Mouse (Mus musculus) heart, postnatal 0 days (tissue): ENCODE measurements around the gene Dop1a. TPM values are rescaled to one million over a fixed set of nuclear protein-coding genes. Genes with fewer than 3 reads are reported as not detected.
A peak's percentile ranks its signal among the peaks of the same experiment; 100 is the strongest.
"Not testable (repeated sequence)": the region's sequence is repeated elsewhere in the genome, so short reads cannot be mapped to it uniquely, and the experiment has no call there.

Experiments used
- ATAC-seq: fragments of 200-750 bp; cut with Nextera tagmentation; 2 replicates; pipeline ENCODE4 v1.8.0; 2017; ENCODE audit warnings: low read depth, moderate number of reproducible peaks, moderate library complexity; ENCODE audit not compliant: insufficient read depth
- DNase-seq: peaks from one replicate; pipeline ENCODE4 v3.0.0-alpha.2; 2016; ENCODE audit warnings: low spot score
- H3K27ac ChIP-seq: fragments of 300-500 bp; sonication (generic); 2 replicates; pipeline ENCODE4 v1.5.1; 2014; ENCODE audit warnings: low read depth, mild to moderate bottlenecking
- H3K27me3 ChIP-seq: fragments of 300-500 bp; sonication (generic); 2 replicates; pipeline ENCODE4 v1.6.1; 2014; ENCODE audit warnings: low read length, mixed read lengths; ENCODE audit not compliant: control insufficient read depth, insufficient read depth
- H3K36me3 ChIP-seq: fragments of 300-500 bp; sonication (generic); replicated peaks from 2 replicates; pipeline ENCODE4 v1.6.1; 2014; ENCODE audit warnings: low read length, mixed read lengths; ENCODE audit not compliant: control insufficient read depth, insufficient read depth
- H3K4me1 ChIP-seq: fragments of 300-500 bp; sonication (generic); 2 replicates; pipeline ENCODE4 v1.6.1; 2014; ENCODE audit warnings: antibody characterized with exemption; ENCODE audit not compliant: control insufficient read depth, insufficient read depth
- H3K4me2 ChIP-seq: fragments of 300-500 bp; sonication (generic); 2 replicates; pipeline ENCODE4 v1.6.1; 2014; ENCODE audit warnings: low read depth, mild to moderate bottlenecking, low read length, moderate library complexity
- H3K4me3 ChIP-seq: fragments of 300-500 bp; sonication (generic); 2 replicates; pipeline ENCODE4 v1.5.1; 2014; ENCODE audit warnings: low read depth, low read length
- H3K9ac ChIP-seq: fragments of 300-500 bp; sonication (generic); replicated peaks from 2 replicates; pipeline ENCODE4 v1.6.1; 2014; ENCODE audit warnings: low read depth, low read length, mixed read lengths
- H3K9me3 ChIP-seq: fragments of 300-500 bp; sonication (generic); replicated peaks from 2 replicates; pipeline ENCODE4 v1.6.1; 2016; ENCODE audit warnings: low read length; ENCODE audit not compliant: control insufficient read depth
- CTCF ChIP-seq: IDR thresholded peaks from 2 replicates; pipeline ENCODE4 v1.5.1; 2016; ENCODE audit warnings: antibody characterized with exemption, control low read depth, low read depth
- EP300 ChIP-seq: IDR thresholded peaks from 2 replicates; pipeline ENCODE4 v1.6.1; 2016; ENCODE audit warnings: antibody characterized with exemption, low read depth
- WGBS: fragments of 180-500 bp; shearing (Covaris S2); extraction: QIAGEN DNeasy Blood & Tissue Kit; methylation state at CpG from one replicate; pipeline ENCODE4 v1.1.7; 2014; 5-methylcytosine and 5-hydroxymethylcytosine counted together
- polyA plus RNA-seq: library from polyadenylated mRNA; unstranded; fragments of >200 nt; fragmentation: Nextera tagmentation; extraction: Ambion mirVana; gene quantifications from 2 replicates; pipeline ENCODE4 v1.2.1, GENCODE M21; 2015
- total RNA-seq: library from RNA; depleted of rRNA; stranded (reverse); fragments of >200 nt; gene quantifications from 2 replicates; pipeline ENCODE4 v1.2.3, GENCODE M21; 2014; ENCODE audit warnings: low replicate concordance

Gene Dop1a
- total and polyA plus RNA-seq, 2 experiments from 2014 or later: 8.2 to 23.1 TPM

- Histone ChIP-seq H3K4me3 (no peak overlapping the region), H3K9me3 (no peaks in the 10 kb centered on the region), H3K4me1 (no peaks in the 10 kb centered on the region), H3K27ac (no peak overlapping the region), H3K9ac (no peak overlapping the region), H3K4me2 (no peak overlapping the region), H3K36me3 (no peaks in the 10 kb centered on the region), H3K27me3 (no peaks in the 10 kb centered on the region)
- 59% methylated on average over 10 of the region's 10 CpGs for whole genome bisulfite sequencing
- TF ChIP-seq EP300: no peak
- TF ChIP-seq CTCF: no peak
- DNase-seq (no peak), ATAC-seq (no peak)
These were observed 112.7 kb downstream of the Dop1a start for GRCm38 (mm10) chr9:86579657-86580056.

GRCm38 (mm10) chr9:86583740-86584139, 116.8 kb downstream of the Dop1a start:
- ATAC-seq (peak; percentile 64), DNase-seq (peak; percentile 58)
- Histone ChIP-seq H3K27ac (no peak overlapping the region), H3K27me3 (no peaks in the 10 kb centered on the region), H3K36me3 (no peaks in the 10 kb centered on the region), H3K4me1 (no peaks in the 10 kb centered on the region), H3K9me3 (no peaks in the 10 kb centered on the region), H3K4me2 (no peak overlapping the region), H3K4me3 (no peak overlapping the region), H3K9ac (no peak overlapping the region)
- TF ChIP-seq CTCF: peak; percentile 91
- TF ChIP-seq EP300: no peak
- 47% methylated on average over 3 of the region's 3 CpGs for WGBS

GRCm38 (mm10) chr9:86587019-86587795, 120.3 kb downstream of the Dop1a start:
- H3K36me3 ChIP-seq: no peaks in the 10 kb centered on the region
- TF ChIP-seq EP300: no peak
- TF ChIP-seq CTCF: no peak
- H3K4me3 ChIP-seq: no peak overlapping the region
- 86% methylated on average over 11 of the region's 11 CpGs for WGBS
- H3K9me3 ChIP-seq: no peaks in the 10 kb centered on the region
- ATAC-seq (no peak), DNase-seq (no peak)
- H3K27me3 ChIP-seq: no peaks in the 10 kb centered on the region
- no peak overlapping the region for H3K27ac ChIP-seq
- no peak overlapping the region for H3K4me2 ChIP-seq
- H3K9ac ChIP-seq: no peak overlapping the region
- no peaks in the 10 kb centered on the region for H3K4me1 ChIP-seq

GRCm38 (mm10) chr9:86592676-86593668, 126.0 kb downstream of the Dop1a start:
- H3K36me3 ChIP-seq: no peaks in the 10 kb centered on the region
- H3K27ac ChIP-seq: no peak overlapping the region
- DNase-seq (peak; percentile 59), ATAC-seq (no peak)
- no peak for TF ChIP-seq EP300
- TF ChIP-seq CTCF: peak; percentile 73
- 54% methylated on average over 19 of the region's 19 CpGs for WGBS
- H3K9me3 ChIP-seq: no peaks in the 10 kb centered on the region
- no peak overlapping the region for H3K9ac ChIP-seq
- H3K4me3 ChIP-seq: peak overlapping the region; percentile 2; the same call in 1 of the 2 replicates
- H3K4me1 ChIP-seq: peaks cover 9% of the 10 kb centered on the region; the same call in 1 of the 2 replicates
- H3K27me3 ChIP-seq: no peaks in the 10 kb centered on the region
- H3K4me2 ChIP-seq: peak overlapping the region; percentile 44

GRCm38 (mm10) chr9:86594357-86594767, 127.4 kb downstream of the Dop1a start:
- not testable (repeated sequence) for H3K36me3 ChIP-seq, H3K9me3 ChIP-seq, H3K27ac ChIP-seq, H3K4me3 ChIP-seq, H3K9ac ChIP-seq, DNase-seq, H3K27me3 ChIP-seq
- WGBS: 10% methylated on average over 9 of the region's 10 CpGs
- peak overlapping the region; percentile 24; the same call in 1 of the 2 replicates for H3K4me2 ChIP-seq
- ATAC-seq: peak; percentile 68
- H3K4me1 ChIP-seq: peaks cover 12% of the 10 kb centered on the region

GRCm38 (mm10) chr9:86596983-86597382, 130.0 kb downstream of the Dop1a start:
- H3K4me1 ChIP-seq: peaks cover 19% of the 10 kb centered on the region
- not testable (repeated sequence) for H3K9ac ChIP-seq, H3K4me2 ChIP-seq, DNase-seq, ATAC-seq, H3K27me3 ChIP-seq, H3K27ac ChIP-seq, H3K36me3 ChIP-seq, H3K4me3 ChIP-seq, H3K9me3 ChIP-seq
